Comparison of ENCODE assay signal across 8 mouse cellular contexts in the genomic region with DNA sequence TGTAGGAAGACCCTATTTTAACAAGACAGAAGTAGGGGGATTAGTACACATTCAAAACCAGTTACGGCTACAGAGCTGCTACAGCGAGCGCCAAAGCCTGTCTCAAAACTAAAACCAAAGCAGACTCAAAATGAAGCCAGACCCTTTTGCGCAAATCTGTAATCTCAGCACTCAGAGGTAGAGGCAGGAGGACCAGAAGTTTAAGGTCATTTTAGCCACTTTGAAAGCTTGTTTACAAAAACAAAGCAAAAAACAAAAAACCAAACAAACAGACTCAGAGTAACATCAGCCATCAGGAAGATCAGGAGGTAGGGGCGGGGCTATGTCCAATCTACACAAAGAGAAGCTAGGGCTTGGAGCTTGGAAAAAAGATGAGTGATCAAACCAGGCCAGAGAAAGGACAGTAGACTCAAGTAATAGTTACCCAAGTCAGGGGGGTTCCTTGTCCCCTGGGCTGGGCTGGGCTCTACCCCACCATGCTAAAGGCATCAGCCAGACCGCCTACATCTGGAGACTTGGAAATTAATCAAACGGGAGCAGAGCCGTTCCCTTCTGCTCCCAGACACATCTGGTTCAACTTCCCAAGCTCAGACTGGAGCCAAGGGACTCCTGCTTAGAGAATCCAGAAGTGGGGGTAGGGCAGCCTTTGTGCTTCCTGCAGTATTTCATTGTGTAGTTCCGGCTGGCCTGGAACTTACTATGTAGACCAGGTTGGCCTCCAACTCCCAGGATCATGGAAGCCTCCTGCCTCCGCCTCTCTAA. TPM values are rescaled to one million over a fixed set of nuclear protein-coding genes. Genes with fewer than 3 reads are reported as not detected.
DNase-seq lines count a peak whose midpoint lies in the region; ATAC-seq and TF ChIP-seq lines count a peak whose summit lies in the region.

No protein-coding gene starts in this region.

- DNase-seq in liver, adult 2 months (ENCODE audit: extremely low read depth, low read depth, low spot score): no peak
- no peak for DNase-seq in liver
- DNase-seq in kidney, postnatal 14 days: peak; percentile 62
- DNase-seq in right cerebral cortex, adult 18-20 months: no peak
- no peak for DNase-seq in ovary, postnatal 36 days (ENCODE audit: low spot score)

- H3K9ac ChIP-seq in liver, adult 2 months (ENCODE audit: low read depth, low read length): peak overlapping the region; percentile 52; the same call in 1 of the 2 replicates
- H3K9ac ChIP-seq in embryonic facial prominence, embryonic 15.5 days: no peak overlapping the region
- H3K9ac ChIP-seq in neural tube, embryonic 13.5 days: no peak overlapping the region

- H3K9me3 ChIP-seq in embryonic facial prominence, embryonic 15.5 days (replicated peaks): no peaks in the 10 kb centered on the region
- no peaks in the 10 kb centered on the region for H3K9me3 ChIP-seq in neural tube, embryonic 13.5 days

- no peak for TF ChIP-seq POLR2A in liver, adult 2 months (IDR thresholded peaks at IDR 0.05; ENCODE audit: extremely low read depth, insufficient read depth, low read length)

- H3K27me3 ChIP-seq in liver, adult 2 months (ENCODE audit: control insufficient read depth, insufficient read depth, low read length): no peaks in the 10 kb centered on the region
- H3K27me3 ChIP-seq in embryonic facial prominence, embryonic 15.5 days: no peaks in the 10 kb centered on the region
- peaks cover 40% of the 10 kb centered on the region for H3K27me3 ChIP-seq in neural tube, embryonic 13.5 days

- H3K4me1 ChIP-seq in liver, adult 2 months (ENCODE audit: control insufficient read depth, insufficient read depth, low read length): peaks cover 8% of the 10 kb centered on the region
- peaks cover 47% of the 10 kb centered on the region for H3K4me1 ChIP-seq in embryonic facial prominence, embryonic 15.5 days
- H3K4me1 ChIP-seq in neural tube, embryonic 13.5 days (replicated peaks): peaks cover 23% of the 10 kb centered on the region

- peak overlapping the region; percentile 93 for H3K4me2 ChIP-seq in embryonic facial prominence, embryonic 15.5 days (replicated peaks)
- peak overlapping the region; percentile 77 for H3K4me2 ChIP-seq in neural tube, embryonic 13.5 days

- H3K79me2 ChIP-seq in liver, adult 2 months (ENCODE audit: control insufficient read depth, insufficient read depth, low read length): 0 out of 2 replicates have a peak, but pooled peaks cover 5% of the 10 kb centered on the region

- H3K4me3 ChIP-seq in liver, adult 2 months (ENCODE audit: insufficient read depth, low read depth, low read length): peak overlapping the region; percentile 94
- H3K4me3 ChIP-seq in embryonic facial prominence, embryonic 15.5 days (replicated peaks): peak overlapping the region; percentile 65
- 0 out of 2 replicates have a peak overlapping the region, but pooled peaks have one; percentile 3 for H3K4me3 ChIP-seq in neural tube, embryonic 13.5 days

- 76% methylated on average over 10 of the region's 10 CpGs for WGBS in liver, adult 2 months
- WGBS in embryonic facial prominence, embryonic 15.5 days: 41% methylated on average over 10 of the region's 10 CpGs
- 81% methylated on average over 10 of the region's 10 CpGs for WGBS in neural tube, embryonic 13.5 days

- TF ChIP-seq CTCF in liver, adult 2 months (IDR thresholded peaks at IDR 0.05; ENCODE audit: low read depth, low read length): no peak

- peak; percentile 64; the same call in 1 of the 2 replicates for ATAC-seq in embryonic facial prominence, embryonic 15.5 days (ENCODE audit: insufficient number of reproducible peaks, low FRiP score, low TSS enrichment, low read depth)
- no peak for ATAC-seq in neural tube, embryonic 13.5 days (ENCODE audit: low read depth)
- ATAC-seq in inflammation-experienced regulatory T-cells, adult 6 months: no peak

- peak overlapping the region; percentile 83 for H3K27ac ChIP-seq in liver, adult 2 months (replicated peaks; ENCODE audit: insufficient read depth, low read depth, low read length)
- peak overlapping the region; percentile 82 for H3K27ac ChIP-seq in embryonic facial prominence, embryonic 15.5 days (replicated peaks)
- peak overlapping the region; percentile 50; the same call in 1 of the 2 replicates for H3K27ac ChIP-seq in neural tube, embryonic 13.5 days (replicated peaks)

- no peaks in the 10 kb centered on the region for H3K36me3 ChIP-seq in liver, adult 2 months (ENCODE audit: control insufficient read depth, insufficient read depth, low read length)
- H3K36me3 ChIP-seq in embryonic facial prominence, embryonic 15.5 days: no peaks in the 10 kb centered on the region
- H3K36me3 ChIP-seq in neural tube, embryonic 13.5 days: no peaks in the 10 kb centered on the region

RNA-seq across cellular contexts. Expression of gene Adgre5, which starts 2.0 kb away (rescaled TPM):
- 20.8 and 21.2 TPM in 2 replicates for total RNA-seq in liver, adult 2 months (2014; rRNA removed)
- polyA plus RNA-seq in liver, adult 2 months (2012; rRNA removed): 9.7 and 17.9 TPM in 2 replicates
- 44.3 and 50.1 TPM in 2 replicates for polyA plus RNA-seq in embryonic facial prominence, embryonic 15.5 days (2015; fragmentation: Nextera tagmentation; extraction: Ambion mirVana)
- polyA plus RNA-seq in neural tube, embryonic 13.5 days (2015; fragmentation: Nextera tagmentation; extraction: Ambion mirVana): 12.7 and 14.7 TPM in 2 replicates
- 100 to 1,000 TPM; 177 to 212 (median 210) TPM for polyA plus RNA-seq in inflammation-experienced regulatory T-cells, adult 6 months (2017; shearing (Covaris generic))

RNA-seq across cellular contexts. Expression of gene Ddx39, which starts 24.2 kb away (rescaled TPM):
- 13.5 and 19.2 TPM in 2 replicates for total RNA-seq in liver, adult 2 months (2014; rRNA removed)
- 14.3 and 17.2 TPM in 2 replicates for polyA plus RNA-seq in liver, adult 2 months (2012; rRNA removed)
- polyA plus RNA-seq in embryonic facial prominence, embryonic 15.5 days (2015; fragmentation: Nextera tagmentation; extraction: Ambion mirVana): 132 and 134 TPM in 2 replicates
- 101 and 105 TPM in 2 replicates for polyA plus RNA-seq in neural tube, embryonic 13.5 days (2015; fragmentation: Nextera tagmentation; extraction: Ambion mirVana)
- 100 to 1,000 TPM; 166 to 211 (median 167) TPM for polyA plus RNA-seq in inflammation-experienced regulatory T-cells, adult 6 months (2017; shearing (Covaris generic))

RNA-seq across cellular contexts. Expression of gene Pkn1, which starts 40.2 kb away (rescaled TPM):
- 17.3 and 20.1 TPM in 2 replicates for total RNA-seq in liver, adult 2 months (2014; rRNA removed)
- 18.0 and 28.8 TPM in 2 replicates for polyA plus RNA-seq in liver, adult 2 months (2012; rRNA removed)
- polyA plus RNA-seq in embryonic facial prominence, embryonic 15.5 days (2015; fragmentation: Nextera tagmentation; extraction: Ambion mirVana): 23.7 and 25.8 TPM in 2 replicates
- polyA plus RNA-seq in neural tube, embryonic 13.5 days (2015; fragmentation: Nextera tagmentation; extraction: Ambion mirVana): 21.3 and 25.5 TPM in 2 replicates
- 10 to 100 TPM; 20.3 to 27.7 (median 24.6) TPM for polyA plus RNA-seq in inflammation-experienced regulatory T-cells, adult 6 months (2017; shearing (Covaris generic))

Comparison
In these comparisons a context has a peak if more than half of its experiments do, and no peak if none do; other contexts are left out.
1. H3K4me3 ChIP-seq: peak in every context shown above with its lines; median percentile 94 in liver, adult 2 months; 65 in embryonic facial prominence, embryonic 15.5 days; 3 in neural tube, embryonic 13.5 days.